Mouse (Mus musculus) G1E (cell line): ENCODE measurements around the gene Map3k6.

Source experiments
- CTCF ChIP-seq: IDR thresholded peaks from 2 replicates; pipeline ENCODE4 v1.5.1; 2012; ENCODE audit warnings: low read depth, low read length, inconsistent platforms, mixed read lengths
- GATA1 ChIP-seq: IDR thresholded peaks from 2 replicates; pipeline ENCODE4 v1.6.1; 2012; ENCODE audit warnings: borderline replicate concordance, low read length, inconsistent platforms, mixed read lengths
- GATA2 ChIP-seq: IDR thresholded peaks from 2 replicates; pipeline ENCODE4 v1.6.1; 2012; ENCODE audit warnings: low read depth, low read length, inconsistent platforms, borderline replicate concordance
- POLR2AphosphoS5 ChIP-seq: IDR thresholded peaks from 2 replicates; pipeline ENCODE4 v1.6.1; 2012; ENCODE audit warnings: low read depth, low read length, inconsistent platforms; ENCODE audit not compliant: insufficient replicate concordance
- TAL1 ChIP-seq: conservative IDR thresholded peaks from 2 replicates; pipeline ENCODE4 v1.6.1; 2012; ENCODE audit warnings: low read depth, low read length, inconsistent platforms, mixed read lengths

DNA sequence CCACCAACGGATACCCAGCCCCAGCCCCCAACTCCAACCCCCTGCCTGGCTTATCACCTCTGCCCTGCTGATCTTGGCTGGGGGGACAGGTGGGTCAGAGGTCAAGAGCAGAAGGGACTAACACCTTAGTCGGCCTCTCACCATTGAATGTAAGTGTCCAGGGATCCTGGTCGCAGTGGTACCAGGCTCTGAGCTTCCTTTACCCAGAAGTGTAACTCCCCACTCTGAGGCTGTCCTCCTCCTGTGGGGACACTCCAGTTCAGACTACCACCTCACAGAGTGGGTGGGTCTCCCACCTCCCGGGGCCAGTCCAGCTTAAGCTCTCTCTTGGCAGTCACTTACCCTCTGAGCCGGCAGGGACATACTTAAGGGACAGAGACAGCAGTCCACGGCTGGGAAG lies 14.8 kb downstream of the Map3k6 start:
- no peak for TF ChIP-seq GATA1
- TF ChIP-seq CTCF = no peak
- no peak for TF ChIP-seq TAL1
- no peak for TF ChIP-seq GATA2
- TF ChIP-seq POLR2AphosphoS5 = no peak
